Mouse (Mus musculus) embryo, embryonic 11 days (tissue): ENCODE data around the gene Abcc8.
A peak's percentile ranks its signal among the peaks of the same experiment; 100 is the strongest.
"Not testable (repeated sequence)": the region's sequence is repeated elsewhere in the genome, so short reads cannot be mapped to it uniquely, and the experiment has no call there.

Experiments used
- DNase-seq: peaks from one replicate; pipeline ENCODE4 v3.0.0-alpha.2; 2015

The Abcc8 gene

GRCm38 (mm10) chr7:46179431-46180275 is at the start of gene Abcc8:
TSS of gene Abcc8 (minus strand) at chr7:46180033.
- DNase-seq = peak; percentile 42

- no peak for DNase-seq
Measured at GRCm38 (mm10) chr7:46226936-46227335, 47.1 kb upstream of the Abcc8 start.

- peak; percentile 70 for DNase-seq
Measured at GRCm38 (mm10) chr7:46226253-46226652, 46.4 kb upstream of the Abcc8 start.

GRCm38 (mm10) chr7:46220591-46221129 is 40.8 kb upstream of the Abcc8 start:
- DNase-seq = no peak

GRCm38 (mm10) chr7:46218415-46218814 is 38.6 kb upstream of the Abcc8 start:
- peak; percentile 59 for DNase-seq

GRCm38 (mm10) chr7:46216481-46216880 is 36.6 kb upstream of the Abcc8 start:
- no peak for DNase-seq

- no peak for DNase-seq
Measured at GRCm38 (mm10) chr7:46210276-46210675, 30.4 kb upstream of the Abcc8 start.

- no peak for DNase-seq
Measured at GRCm38 (mm10) chr7:46208131-46208530, 28.3 kb upstream of the Abcc8 start.

GRCm38 (mm10) chr7:46204775-46205174 is 24.9 kb upstream of the Abcc8 start:
- DNase-seq = no peak

GRCm38 (mm10) chr7:46204046-46204471 is 24.2 kb upstream of the Abcc8 start:
- peak; percentile 64 for DNase-seq

GRCm38 (mm10) chr7:46201649-46202048 is 21.8 kb upstream of the Abcc8 start:
- DNase-seq = peak; percentile 74

GRCm38 (mm10) chr7:46200021-46200420 is 20.2 kb upstream of the Abcc8 start:
- no peak for DNase-seq

- DNase-seq = no peak
Measured at GRCm38 (mm10) chr7:46195356-46195755, 15.5 kb upstream of the Abcc8 start.

- no peak for DNase-seq
Measured at GRCm38 (mm10) chr7:46184232-46184631, 4.4 kb upstream of the Abcc8 start.

- peak; percentile 71 for DNase-seq
Measured at GRCm38 (mm10) chr7:46181590-46181989, 1.8 kb upstream of the Abcc8 start.

- DNase-seq = not testable (repeated sequence)
Measured at GRCm38 (mm10) chr7:46168980-46169379, 10.9 kb downstream of the Abcc8 start.

- DNase-seq = no peak
Measured at GRCm38 (mm10) chr7:46168402-46168801, 11.4 kb downstream of the Abcc8 start.

- DNase-seq = no peak
Measured at GRCm38 (mm10) chr7:46167901-46168300, 11.9 kb downstream of the Abcc8 start.

- DNase-seq = no peak
Measured at GRCm38 (mm10) chr7:46165876-46166275, 14.0 kb downstream of the Abcc8 start.

GRCm38 (mm10) chr7:46162731-46163130 is 17.1 kb downstream of the Abcc8 start:
- no peak for DNase-seq

GRCm38 (mm10) chr7:46162132-46162727 is 17.6 kb downstream of the Abcc8 start:
- DNase-seq = no peak

- no peak for DNase-seq
Measured at GRCm38 (mm10) chr7:46161615-46162014, 18.2 kb downstream of the Abcc8 start.

GRCm38 (mm10) chr7:46157746-46158145 is 22.1 kb downstream of the Abcc8 start:
- no peak for DNase-seq
